Mouse (Mus musculus): ENCODE results near the gene Vmn2r90. TPM values are rescaled to one million over a fixed set of nuclear protein-coding genes. Genes with fewer than 3 reads are reported as not detected.
A peak's percentile ranks its signal among the peaks of the same experiment; 100 is the strongest.

Vmn2r90 gene
- total and polyA plus RNA-seq, 3 experiments = not detected

DNA sequence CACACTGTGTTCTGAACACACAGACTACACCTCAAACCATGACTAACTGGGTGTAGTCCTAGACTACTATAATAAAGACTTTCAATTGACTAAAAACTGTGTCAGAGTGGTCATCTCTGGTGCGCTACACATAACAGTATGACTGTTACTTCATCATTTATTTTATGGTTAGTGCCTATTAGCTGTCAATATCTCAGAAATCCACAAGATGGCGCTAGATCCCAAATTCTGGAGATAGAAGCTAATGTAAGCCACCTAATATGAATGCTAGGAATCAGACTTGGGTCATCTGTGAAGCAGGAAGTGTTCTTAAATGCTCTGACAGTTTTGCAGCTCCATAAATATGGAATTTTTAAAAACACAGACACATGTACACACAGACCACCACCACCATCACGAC lies 62.9 kb downstream of the Vmn2r90 start (continued):
- TF ChIP-seq E2F4 (IDR thresholded peaks at IDR 0.05; ENCODE audit: borderline replicate concordance, low read depth, low read length) (no peak), JUND (IDR thresholded peaks at IDR 0.05; ENCODE audit: low read depth, low read length) (no peak), RAD21 (IDR thresholded peaks at IDR 0.05; ENCODE audit: low read depth, low read length) (peak; percentile 93), SMC3 (IDR thresholded peaks at IDR 0.05; ENCODE audit: low read depth, low read length) (peak; percentile 92), CTCF (IDR thresholded peaks at IDR 0.05 in 2 of 3, conservative IDR thresholded peaks at IDR 0.05 in 1 of 3; ENCODE audit: control insufficient read depth in 1 of 3, insufficient read depth in 1 of 3, low read depth in 2 of 3, low read length in 3 of 3, poor library complexity in 1 of 3, severe bottlenecking in 1 of 3) (peak; percentile 38 to 88 (median 67); a peak in 5 of 6 replicates), ZKSCAN1 (IDR thresholded peaks at IDR 0.05; ENCODE audit: low read depth, low read length) (no peak), ZNF384 (IDR thresholded peaks at IDR 0.05; ENCODE audit: low read depth, low read length) (0 out of 2 replicates have a peak, but pooled peaks have one; percentile 6), KAT2A (conservative IDR thresholded peaks at IDR 0.05; ENCODE audit: low read depth, low read length) (no peak), MAFK (IDR thresholded peaks at IDR 0.05; ENCODE audit: borderline replicate concordance, low read depth, low read length) (no peak), POLR2AphosphoS2 (IDR thresholded peaks at IDR 0.05; ENCODE audit: low read length) (no peak), TBP (IDR thresholded peaks at IDR 0.05; ENCODE audit: low read depth, low read length) (no peak), TAL1 (IDR thresholded peaks at IDR 0.05; ENCODE audit: low read length) (no peak), SIN3A (IDR thresholded peaks at IDR 0.05; ENCODE audit: low read length) (peak; percentile 59; the same call in 1 of the 2 replicates), POLR2A (IDR thresholded peaks at IDR 0.05; ENCODE audit: control insufficient read depth in 1 of 2, insufficient read depth in 1 of 2, low read depth in 1 of 2, low read length in 2 of 2, poor library complexity in 1 of 2) (no peak)

Other genes with a start within 250 kb of the Vmn2r90 start
- 20.7 and 25.1 TPM in 2 replicates for gene Lnpep, start 78.7 kb upstream of the Vmn2r90 start, total RNA-seq (2012; rRNA removed)
- 100 to 1,000 TPM in 1 of 2 experiments, 10 to 100 TPM in 1; 10.0 to 773 TPM for gene Lnpep, start 78.7 kb upstream of the Vmn2r90 start, polyA plus RNA-seq (2012; ENCODE audit: insufficient read depth in 1 of 2, insufficient read length in 2 of 2, low read depth in 1 of 2, low replicate concordance in 2 of 2, missing spikeins in 1 of 2)
- 1.0 and 1.6 TPM in 2 replicates for gene Spaca6, start 123.4 kb downstream of the Vmn2r90 start, total RNA-seq (2012; rRNA removed)
- gene Spaca6, start 123.4 kb downstream of the Vmn2r90 start, polyA plus RNA-seq (2012; ENCODE audit: insufficient read depth in 1 of 2, insufficient read length in 2 of 2, low read depth in 1 of 2, low replicate concordance in 2 of 2, missing spikeins in 1 of 2) = 1 to 10 TPM in 1 of 2 experiments, not detected in 1; 6.4 TPM
- gene Has1, start 151.5 kb downstream of the Vmn2r90 start, total RNA-seq (2012; rRNA removed) = not detected in 2 replicates
- under 1 TPM in 1 of 2 experiments, not detected in 1; 0.13 TPM for gene Has1, start 151.5 kb downstream of the Vmn2r90 start, polyA plus RNA-seq (2012; ENCODE audit: insufficient read depth in 1 of 2, insufficient read length in 2 of 2, low read depth in 1 of 2, low replicate concordance in 2 of 2, missing spikeins in 1 of 2)
- gene Fpr1, start 180.2 kb downstream of the Vmn2r90 start, total RNA-seq (2012; rRNA removed) = not detected in 2 replicates
- not detected for gene Fpr1, start 180.2 kb downstream of the Vmn2r90 start, polyA plus RNA-seq (2012; ENCODE audit: insufficient read depth in 1 of 2, insufficient read length in 2 of 2, low read depth in 1 of 2, low replicate concordance in 2 of 2, missing spikeins in 1 of 2)
- gene Fpr2, start 184.1 kb downstream of the Vmn2r90 start, total RNA-seq (2012; rRNA removed) = not detected in 2 replicates
- not detected for gene Fpr2, start 184.1 kb downstream of the Vmn2r90 start, polyA plus RNA-seq (2012; ENCODE audit: insufficient read depth in 1 of 2, insufficient read length in 2 of 2, low read depth in 1 of 2, low replicate concordance in 2 of 2, missing spikeins in 1 of 2)
- gene Fpr3, start 184.1 kb downstream of the Vmn2r90 start, total RNA-seq (2012; rRNA removed) = not detected in 2 replicates
- not detected for gene Fpr3, start 184.1 kb downstream of the Vmn2r90 start, polyA plus RNA-seq (2012; ENCODE audit: insufficient read depth in 1 of 2, insufficient read length in 2 of 2, low read depth in 1 of 2, low replicate concordance in 2 of 2, missing spikeins in 1 of 2)